Mouse (Mus musculus) erythroblast, embryonic 14.5 days (primary cell): ENCODE measurements around the gene Atp6v1e1. TPM values are rescaled to one million over a fixed set of nuclear protein-coding genes. Genes with fewer than 3 reads are reported as not detected.
A peak's percentile ranks its signal among the peaks of the same experiment; 100 is the strongest.

Source experiments
- H3K27me3 ChIP-seq: 2 replicates; pipeline ENCODE4 v1.6.1; 2012; ENCODE audit warnings: inconsistent platforms; ENCODE audit not compliant: control insufficient read depth
- H3K36me3 ChIP-seq: 2 replicates; pipeline ENCODE4 v1.6.1; 2012; ENCODE audit warnings: mild to moderate bottlenecking, inconsistent platforms; ENCODE audit not compliant: control insufficient read depth
- H3K4me1 ChIP-seq: 2 replicates; pipeline ENCODE4 v1.6.1; 2012; ENCODE audit warnings: inconsistent platforms; ENCODE audit not compliant: control insufficient read depth
- H3K4me3 ChIP-seq: replicated peaks from 2 replicates; pipeline ENCODE3; 2012; ENCODE audit warnings: moderate library complexity, mild to moderate bottlenecking, inconsistent platforms
- H3K9me3 ChIP-seq: 2 replicates; pipeline ENCODE4 v1.6.1; 2012; ENCODE audit warnings: low read length, inconsistent platforms, mixed read lengths; ENCODE audit not compliant: control insufficient read depth
- GATA1 ChIP-seq: IDR thresholded peaks from 2 replicates; pipeline ENCODE4 v1.6.1; 2012; ENCODE audit warnings: low read length, inconsistent platforms, mixed read lengths
- TAL1 ChIP-seq: IDR thresholded peaks from 3 replicates; pipeline ENCODE4 v1.6.1; 2012; ENCODE audit warnings: low read length, inconsistent platforms, mixed read lengths
- polyA plus RNA-seq: library from polyadenylated mRNA; stranded (reverse); fragments of >175 nt; gene quantifications from 2 replicates; pipeline ENCODE4 v1.2.3, GENCODE M21; 2012

Gene Atp6v1e1
- polyA plus RNA-seq, 1 experiment: 19.0 TPM

- Histone ChIP-seq H3K4me1 (peaks cover 67% of the 10 kb centered on the region), H3K36me3 (peaks cover 69% of the 10 kb centered on the region), H3K9me3 (peaks cover 3% of the 10 kb centered on the region; the same call in 1 of the 2 replicates), H3K27me3 (no peaks in the 10 kb centered on the region), H3K4me3 (no peak overlapping the region)
- TF ChIP-seq GATA1 (no peak), TAL1 (no peak)
Measured at GRCm38 (mm10) chr6:120840258-120840657, 17.7 kb upstream of the Atp6v1e1 start.

GRCm38 (mm10) chr6:120837152-120837530 is 14.5 kb upstream of the Atp6v1e1 start:
- Histone ChIP-seq H3K9me3 (peaks cover 3% of the 10 kb centered on the region; the same call in 1 of the 2 replicates), H3K27me3 (no peaks in the 10 kb centered on the region), H3K4me1 (peaks cover 74% of the 10 kb centered on the region), H3K36me3 (peaks cover 41% of the 10 kb centered on the region), H3K4me3 (peak overlapping the region; percentile 99)
- TF ChIP-seq GATA1 (no peak), TAL1 (no peak)

GRCm38 (mm10) chr6:120836389-120837151 is 14.0 kb upstream of the Atp6v1e1 start:
- Histone ChIP-seq H3K9me3 (peaks cover 3% of the 10 kb centered on the region; the same call in 1 of the 2 replicates), H3K36me3 (peaks cover 36% of the 10 kb centered on the region), H3K4me3 (peak overlapping the region; percentile 99), H3K27me3 (no peaks in the 10 kb centered on the region), H3K4me1 (peaks cover 74% of the 10 kb centered on the region)
- TF ChIP-seq TAL1: no peak
- no peak for TF ChIP-seq GATA1

- H3K36me3 ChIP-seq: peaks cover 31% of the 10 kb centered on the region
- no peaks in the 10 kb centered on the region for H3K27me3 ChIP-seq
- peak within 1 kb of the TSS; percentile 99 for H3K4me3 ChIP-seq
- H3K9me3 ChIP-seq: peaks cover 3% of the 10 kb centered on the region; the same call in 1 of the 2 replicates
- TF ChIP-seq TAL1 (no peak), GATA1 (no peak)
- H3K4me1 ChIP-seq: peaks cover 77% of the 10 kb centered on the region
Measured at GRCm38 (mm10) chr6:120835474-120836374, 13.1 kb upstream of the Atp6v1e1 start, which contains the start of gene Bcl2l13. TSS of gene Bcl2l13 (plus strand) at chr6:120836212.

GRCm38 (mm10) chr6:120834766-120835321 is 12.3 kb upstream of the Atp6v1e1 start:
- peaks cover 22% of the 10 kb centered on the region for H3K36me3 ChIP-seq

GRCm38 (mm10) chr6:120832097-120832496 is 9.5 kb upstream of the Atp6v1e1 start:
- no peaks in the 10 kb centered on the region for H3K27me3 ChIP-seq
- H3K4me3 ChIP-seq: peak overlapping the region; percentile 47
- TF ChIP-seq GATA1 (peak; percentile 86), TAL1 (0 out of 3 replicates have a peak, but pooled peaks have one; percentile 11)
- no peaks in the 10 kb centered on the region for H3K9me3 ChIP-seq
- H3K36me3 ChIP-seq: no peaks in the 10 kb centered on the region
- peaks cover 82% of the 10 kb centered on the region for H3K4me1 ChIP-seq

More at GRCm38 (mm10) chr6:120834766-120835321, 12.3 kb upstream of the Atp6v1e1 start:
- TF ChIP-seq GATA1 (peak; percentile 55; the same call in 1 of the 2 replicates), TAL1 (no peak)
- H3K27me3 ChIP-seq: no peaks in the 10 kb centered on the region
- H3K4me3 ChIP-seq: peak overlapping the region; percentile 99
- peaks cover 3% of the 10 kb centered on the region; the same call in 1 of the 2 replicates for H3K9me3 ChIP-seq
- peaks cover 75% of the 10 kb centered on the region for H3K4me1 ChIP-seq

GRCm38 (mm10) chr6:120830866-120831608 is 8.4 kb upstream of the Atp6v1e1 start:
- Histone ChIP-seq H3K4me1 (peaks cover 81% of the 10 kb centered on the region), H3K36me3 (no peaks in the 10 kb centered on the region), H3K4me3 (peak overlapping the region; percentile 47), H3K27me3 (no peaks in the 10 kb centered on the region), H3K9me3 (no peaks in the 10 kb centered on the region)
- peak; percentile 74 for TF ChIP-seq GATA1
- peak; percentile 77 for TF ChIP-seq TAL1

GRCm38 (mm10) chr6:120830056-120830455 is 7.5 kb upstream of the Atp6v1e1 start:
- Histone ChIP-seq H3K9me3 (no peaks in the 10 kb centered on the region), H3K4me1 (peaks cover 79% of the 10 kb centered on the region), H3K4me3 (no peak overlapping the region), H3K27me3 (no peaks in the 10 kb centered on the region), H3K36me3 (no peaks in the 10 kb centered on the region)
- TF ChIP-seq GATA1: peak; percentile 59
- TF ChIP-seq TAL1: peak; percentile 62; the same call in 2 of the 3 replicates
